Mouse (Mus musculus) lung, embryonic 16.5 days (tissue): Measurements from ENCODE around the gene Tcf7l2. TPM values are rescaled to one million over a fixed set of nuclear protein-coding genes. Genes with fewer than 3 reads are reported as not detected.
A peak's percentile ranks its signal among the peaks of the same experiment; 100 is the strongest.

Source experiments
- ATAC-seq: fragments of 200-750 bp; cut with Nextera tagmentation; 2 replicates; pipeline ENCODE4 v1.8.0; 2017; ENCODE audit warnings: low read depth, mild to moderate bottlenecking, moderate library complexity
- H3K27ac ChIP-seq: fragments of 300-500 bp; sonication (generic); 2 replicates; pipeline ENCODE4 v1.5.1; 2014; ENCODE audit warnings: mild to moderate bottlenecking, control low read depth, low read length
- H3K27me3 ChIP-seq: fragments of 300-500 bp; sonication (generic); 2 replicates; pipeline ENCODE4 v1.6.1; 2014; ENCODE audit warnings: low read depth, low read length, mixed read lengths; ENCODE audit not compliant: control insufficient read depth, insufficient read depth
- H3K36me3 ChIP-seq: fragments of 300-500 bp; sonication (generic); 2 replicates; pipeline ENCODE4 v1.6.1; 2014; ENCODE audit warnings: low read length; ENCODE audit not compliant: control insufficient read depth, insufficient read depth
- H3K4me1 ChIP-seq: fragments of 300-500 bp; sonication (generic); replicated peaks from 2 replicates; pipeline ENCODE4 v1.6.1; 2014; ENCODE audit warnings: low read length, mixed read lengths; ENCODE audit not compliant: control insufficient read depth, insufficient read depth
- H3K4me2 ChIP-seq: fragments of 300-500 bp; sonication (generic); 2 replicates; pipeline ENCODE4 v1.6.1; 2014; ENCODE audit warnings: low read depth, low read length, control low read depth
- H3K4me3 ChIP-seq: fragments of 300-500 bp; sonication (generic); 2 replicates; pipeline ENCODE4 v1.5.1; 2014; ENCODE audit warnings: mild to moderate bottlenecking, low read length, control low read depth
- H3K9ac ChIP-seq: fragments of 300-500 bp; sonication (generic); 2 replicates; pipeline ENCODE4 v1.6.1; 2014; ENCODE audit warnings: low read length, control low read depth
- H3K9me3 ChIP-seq: fragments of 300-500 bp; sonication (generic); 2 replicates; pipeline ENCODE4 v1.6.1; 2016; ENCODE audit warnings: low read length; ENCODE audit not compliant: control insufficient read depth
- WGBS: fragments of 180-500 bp; shearing (Covaris S2); extraction: QIAGEN DNeasy Blood & Tissue Kit; methylation state at CpG from one replicate; pipeline ENCODE4 v1.1.7; 2014; 5-methylcytosine and 5-hydroxymethylcytosine counted together
- polyA plus RNA-seq: library from polyadenylated mRNA; unstranded; fragments of >200 nt; fragmentation: Nextera tagmentation; extraction: Ambion mirVana; gene quantifications from 2 replicates; pipeline ENCODE4 v1.2.1, GENCODE M21; 2015

Tcf7l2 gene
- polyA plus RNA-seq, 1 experiment from 2014 or later = 50.7 TPM

DNA sequence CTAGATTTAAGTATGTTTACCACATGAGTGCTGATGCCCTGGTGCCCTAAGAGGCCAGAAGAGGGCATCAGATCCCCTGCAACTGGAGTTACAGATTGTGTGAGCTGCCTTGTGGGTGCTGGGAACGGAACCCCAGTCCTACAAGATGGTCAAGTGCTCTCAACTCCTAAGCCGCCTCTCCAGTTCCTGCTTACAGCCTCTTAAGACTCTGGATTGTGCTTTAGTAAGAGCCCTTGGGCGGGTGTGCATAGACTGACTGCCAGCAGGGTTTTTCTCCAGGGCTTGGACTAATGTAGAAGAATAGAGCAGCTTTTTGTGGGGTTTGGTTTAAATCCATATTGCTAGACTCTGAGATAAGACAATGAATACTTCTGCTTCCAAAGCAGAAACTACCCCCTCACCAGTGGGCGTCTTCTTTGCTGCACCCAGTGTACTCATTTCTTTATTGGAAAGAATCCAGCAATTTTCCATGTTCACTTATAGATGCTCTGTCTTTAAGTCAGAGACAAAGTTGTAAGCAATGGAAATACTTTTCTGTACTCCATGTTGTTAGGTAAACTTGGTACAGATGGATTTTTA, 92.3 kb downstream of the Tcf7l2 start:
- peaks cover 23% of the 10 kb centered on the region for H3K4me1 ChIP-seq
- 0 out of 2 replicates have a peak, but pooled peaks have one; percentile 32 for ATAC-seq

DNA sequence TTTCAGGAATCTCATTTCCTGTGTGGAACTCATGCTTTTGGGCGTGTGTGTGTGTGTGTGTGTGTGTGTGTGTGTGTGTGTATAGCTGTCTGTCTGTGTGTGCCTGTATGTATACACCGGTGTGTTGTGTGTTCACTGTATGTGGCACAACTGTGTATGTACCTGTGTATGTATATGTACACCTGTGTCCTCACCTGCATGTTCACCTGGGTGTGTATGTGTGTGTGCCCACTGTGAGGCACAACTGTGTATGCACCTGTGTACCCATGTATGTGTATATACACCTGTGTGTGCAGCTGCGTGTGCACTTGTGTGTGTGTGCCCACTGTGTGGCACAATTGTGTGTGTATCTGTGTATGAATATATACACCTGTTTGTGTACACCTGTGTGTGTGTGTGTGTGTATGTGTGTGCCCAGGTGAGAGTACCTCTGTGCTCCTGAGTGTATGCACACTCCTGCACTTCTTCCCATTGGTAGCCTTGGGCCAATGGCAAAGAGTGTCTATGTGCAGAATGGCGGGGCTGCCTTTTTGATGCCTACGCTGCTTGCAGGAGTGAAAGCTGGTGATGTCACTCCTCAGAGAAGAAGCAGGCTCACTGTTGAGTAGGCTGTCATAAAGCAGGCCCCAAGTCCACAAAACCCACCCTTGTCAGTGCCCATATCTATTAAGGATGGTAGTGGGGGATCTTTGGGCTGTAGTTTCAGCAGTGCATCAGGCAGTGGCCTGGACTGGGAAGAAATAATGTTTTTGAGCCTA, 95.5 kb downstream of the Tcf7l2 start:
- Histone ChIP-seq H3K4me3 (no peak overlapping the region), H3K27ac (peak overlapping the region; percentile 7; the same call in 1 of the 2 replicates), H3K9me3 (no peaks in the 10 kb centered on the region), H3K4me1 (peaks cover 42% of the 10 kb centered on the region), H3K27me3 (no peaks in the 10 kb centered on the region), H3K4me2 (no peak overlapping the region), H3K36me3 (no peaks in the 10 kb centered on the region), H3K9ac (no peak overlapping the region)
- ATAC-seq = no peak
- 82% methylated on average over 5 of the region's 5 CpGs for WGBS

More for the DNA sequence above, 92.3 kb downstream of the Tcf7l2 start:
- no peaks in the 10 kb centered on the region for H3K27me3 ChIP-seq
- H3K27ac ChIP-seq = no peak overlapping the region
- no peak overlapping the region for H3K4me3 ChIP-seq
- H3K9me3 ChIP-seq = no peaks in the 10 kb centered on the region
- WGBS = 71% methylated on average over 4 of the region's 4 CpGs
- H3K4me2 ChIP-seq = no peak overlapping the region
- no peak overlapping the region for H3K9ac ChIP-seq
- no peaks in the 10 kb centered on the region for H3K36me3 ChIP-seq

- Histone ChIP-seq H3K9ac (no peak overlapping the region; the same call in 1 of the 2 replicates), H3K4me3 (peak overlapping the region; percentile 16), H3K4me1 (peaks cover 42% of the 10 kb centered on the region)
Measured at GRCm38 (mm10) chr19:55837924-55838323, 96.3 kb downstream of the Tcf7l2 start.

GRCm38 (mm10) chr19:55838389-55839035, 96.9 kb downstream of the Tcf7l2 start:
- no peaks in the 10 kb centered on the region for H3K36me3 ChIP-seq
- 24% methylated on average over 5 of the region's 5 CpGs for WGBS
- ATAC-seq = no peak; the same call in 1 of the 2 replicates
- H3K9me3 ChIP-seq = no peaks in the 10 kb centered on the region
- H3K9ac ChIP-seq = no peak overlapping the region
- H3K27me3 ChIP-seq = no peaks in the 10 kb centered on the region
- H3K4me3 ChIP-seq = no peak overlapping the region
- H3K4me2 ChIP-seq = peak overlapping the region; percentile 45
- H3K4me1 ChIP-seq = peaks cover 44% of the 10 kb centered on the region
- H3K27ac ChIP-seq = peak overlapping the region; percentile 90

More at GRCm38 (mm10) chr19:55837924-55838323, 96.3 kb downstream of the Tcf7l2 start:
- H3K27ac ChIP-seq = peak overlapping the region; percentile 90
- no peaks in the 10 kb centered on the region for H3K9me3 ChIP-seq
- H3K36me3 ChIP-seq = no peaks in the 10 kb centered on the region
- peak overlapping the region; percentile 45 for H3K4me2 ChIP-seq
- ATAC-seq = peak; percentile 65; the same call in 1 of the 2 replicates
- no peaks in the 10 kb centered on the region for H3K27me3 ChIP-seq
- WGBS = 9% methylated on average over 9 of the region's 9 CpGs

GRCm38 (mm10) chr19:55839036-55839555, 97.5 kb downstream of the Tcf7l2 start:
- H3K27me3 ChIP-seq = no peaks in the 10 kb centered on the region
- H3K4me3 ChIP-seq = no peak overlapping the region
- WGBS = 30% methylated on average over 10 of the region's 10 CpGs
- no peaks in the 10 kb centered on the region for H3K9me3 ChIP-seq
- peak overlapping the region; percentile 0; the same call in 1 of the 2 replicates for H3K4me2 ChIP-seq
- peak; percentile 40; the same call in 1 of the 2 replicates for ATAC-seq
- H3K27ac ChIP-seq = peak overlapping the region; percentile 90
- no peaks in the 10 kb centered on the region for H3K36me3 ChIP-seq
- H3K9ac ChIP-seq = no peak overlapping the region
- H3K4me1 ChIP-seq = peaks cover 45% of the 10 kb centered on the region

DNA sequence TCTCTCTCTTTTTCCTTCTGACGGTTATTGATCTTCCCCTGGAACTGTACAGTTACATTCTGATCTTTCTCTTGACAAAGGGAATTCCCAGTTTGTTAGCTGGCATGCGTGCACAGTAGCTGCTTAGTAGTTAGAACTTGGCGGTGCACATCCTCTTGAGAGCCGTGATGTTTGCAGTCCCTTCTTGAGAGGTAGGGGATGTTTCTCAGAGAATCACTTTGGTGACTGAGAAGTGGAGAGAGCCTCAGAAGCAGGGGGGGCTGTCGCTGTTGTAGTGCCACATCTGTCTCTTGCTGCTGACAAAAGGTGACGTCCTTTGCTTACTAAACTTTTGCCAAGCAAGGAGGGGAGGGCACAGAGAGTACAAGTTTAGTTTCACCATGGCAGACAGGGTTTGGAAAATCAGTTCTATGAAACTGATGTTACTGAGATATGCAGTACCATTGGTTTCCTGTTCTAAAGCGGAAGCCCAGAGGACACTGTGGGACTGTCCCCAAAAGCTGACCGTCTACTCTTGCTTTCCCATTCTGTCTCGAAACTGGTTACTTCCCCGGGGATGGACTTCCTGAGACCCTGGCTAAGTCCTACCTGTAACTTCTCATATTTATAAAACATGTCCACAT, 99.0 kb downstream of the Tcf7l2 start:
- no peak overlapping the region for H3K27ac ChIP-seq
- H3K4me2 ChIP-seq = no peak overlapping the region
- ATAC-seq = no peak
- H3K4me1 ChIP-seq = peaks cover 45% of the 10 kb centered on the region
- H3K9ac ChIP-seq = no peak overlapping the region
- 60% methylated on average over 10 of the region's 10 CpGs for WGBS
- H3K36me3 ChIP-seq = no peaks in the 10 kb centered on the region
- H3K9me3 ChIP-seq = no peaks in the 10 kb centered on the region
- no peaks in the 10 kb centered on the region for H3K27me3 ChIP-seq
- H3K4me3 ChIP-seq = no peak overlapping the region

DNA sequence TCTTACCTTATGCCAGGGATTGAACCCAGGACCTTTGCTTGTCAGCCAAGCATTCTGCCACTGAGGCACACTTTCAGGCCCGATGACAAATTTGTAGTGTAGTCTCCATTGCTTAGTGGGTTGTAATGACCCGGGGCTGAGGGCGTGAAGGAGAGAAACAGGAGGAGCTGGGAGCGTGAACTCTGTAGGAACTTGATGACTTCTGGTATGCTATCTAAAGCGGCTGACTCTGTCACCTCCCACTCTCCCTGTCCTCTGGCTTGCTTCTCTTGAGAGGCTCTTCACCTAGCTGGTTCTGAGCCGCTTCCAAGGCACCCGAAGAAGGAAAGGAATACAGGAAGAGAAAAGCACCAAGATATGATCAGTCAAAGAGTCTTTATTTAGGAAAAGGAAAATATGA, 100.4 kb downstream of the Tcf7l2 start:
- 43% methylated on average over 7 of the region's 7 CpGs for WGBS
- H3K4me2 ChIP-seq = no peak overlapping the region
- H3K4me3 ChIP-seq = no peak overlapping the region
- no peaks in the 10 kb centered on the region for H3K9me3 ChIP-seq
- H3K27me3 ChIP-seq = no peaks in the 10 kb centered on the region
- no peak for ATAC-seq
- no peak overlapping the region for H3K27ac ChIP-seq
- no peaks in the 10 kb centered on the region for H3K36me3 ChIP-seq
- H3K4me1 ChIP-seq = peaks cover 44% of the 10 kb centered on the region
- no peak overlapping the region for H3K9ac ChIP-seq

GRCm38 (mm10) chr19:55843111-55843887, 101.7 kb downstream of the Tcf7l2 start:
- peaks cover 32% of the 10 kb centered on the region for H3K4me1 ChIP-seq

More at GRCm38 (mm10) chr19:55843111-55843887, 101.7 kb downstream of the Tcf7l2 start:
- no peak overlapping the region for H3K4me3 ChIP-seq
- H3K27me3 ChIP-seq = no peaks in the 10 kb centered on the region
- no peak for ATAC-seq
- H3K4me2 ChIP-seq = no peak overlapping the region
- H3K27ac ChIP-seq = no peak overlapping the region
- H3K9me3 ChIP-seq = no peaks in the 10 kb centered on the region
- H3K36me3 ChIP-seq = no peaks in the 10 kb centered on the region
- WGBS = 67% methylated on average over 11 of the region's 11 CpGs
- H3K9ac ChIP-seq = no peak overlapping the region
